Mouse (Mus musculus) liver, adult 2 months (tissue): Measurements from ENCODE around the gene Hist1h2ab.

Experiments
- CTCF ChIP-seq: fragments of 200-500 bp; IDR thresholded peaks from 2 replicates; pipeline ENCODE4 v1.5.1; 2011; ENCODE audit warnings: low read depth, low read length, control low read depth
- POLR2A ChIP-seq: fragments of 200-500 bp; IDR thresholded peaks from 2 replicates; pipeline ENCODE4 v1.6.1; 2011; ENCODE audit warnings: low read length, control low read depth; ENCODE audit not compliant: insufficient read depth; ENCODE audit errors: extremely low read depth

- no peak for TF ChIP-seq CTCF
- TF ChIP-seq POLR2A, result no peak
Measured at GRCm38 (mm10) chr13:23729706-23730105, 21.2 kb upstream of the Hist1h2ab start.
